Mouse (Mus musculus) B cell, adult 2 months (primary cell): ENCODE measurements around the gene Ddx51.

Experiments
- DNase-seq, 2 experiments: peaks; one replicate each; pipeline ENCODE4 v3.0.0; 2022

The Ddx51 gene

GRCm38 (mm10) chr5:110664041-110664440, 10.8 kb downstream of the Ddx51 start:
- DNase-seq: no peak

GRCm38 (mm10) chr5:110664750-110665269, 11.6 kb downstream of the Ddx51 start:
- no peak for DNase-seq

GRCm38 (mm10) chr5:110665486-110666121, 12.4 kb downstream of the Ddx51 start:
- no peak for DNase-seq

- DNase-seq: peak; percentile 33 to 49
These were observed 28.8 kb downstream of the Ddx51 start for GRCm38 (mm10) chr5:110682041-110682440.

GRCm38 (mm10) chr5:110698617-110699016, 45.4 kb downstream of the Ddx51 start:
- no peak for DNase-seq

GRCm38 (mm10) chr5:110704004-110704403, 50.8 kb downstream of the Ddx51 start:
- DNase-seq: no peak

- DNase-seq: no peak
These were observed 56.0 kb downstream of the Ddx51 start for GRCm38 (mm10) chr5:110709256-110709655.
